Mouse (Mus musculus) urinary bladder, postnatal 10 days (tissue): ENCODE measurements around the gene Spata32.

Source experiments
- DNase-seq: peaks from one replicate; pipeline ENCODE4 v3.0.0; 2022; ENCODE audit warnings: low spot score

The Spata32 gene

DNA sequence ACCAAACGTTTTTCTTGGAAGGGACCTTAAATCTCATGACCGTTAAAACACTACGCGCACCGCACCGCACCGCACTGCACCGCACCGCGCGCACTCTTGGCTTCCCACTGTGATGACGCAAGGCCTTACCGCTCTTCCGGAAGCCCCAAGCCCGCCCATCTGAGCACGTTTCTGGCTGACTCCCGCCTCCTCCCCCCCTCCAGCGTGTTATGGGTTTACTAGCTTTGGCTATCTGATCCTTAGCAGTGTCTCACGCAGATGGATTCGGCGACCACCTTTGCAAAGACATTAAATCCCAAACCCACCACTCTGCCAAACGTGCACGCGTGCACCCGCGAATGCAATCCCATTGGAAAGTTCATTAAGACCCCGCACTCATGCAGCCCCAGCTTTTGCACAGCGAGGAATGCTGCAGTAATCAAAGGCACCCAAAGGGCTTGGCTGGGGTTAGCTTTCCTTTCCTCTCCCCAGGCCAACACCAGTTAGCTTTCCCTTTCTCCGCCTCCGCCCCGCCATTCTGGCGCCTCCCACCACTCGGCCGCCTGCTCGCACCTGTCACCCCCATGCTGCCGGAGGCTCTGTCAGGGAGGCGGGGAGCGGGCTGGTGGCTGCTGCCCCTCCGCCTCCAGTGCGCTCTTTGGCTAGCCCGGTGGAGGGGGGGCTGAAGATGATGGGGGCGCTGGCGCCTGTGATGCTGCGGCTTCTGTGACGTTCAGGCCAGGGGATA lies at the start of gene Spata32:
Spata32 (minus strand) TSS at position 643 of the 727 bp plus-strand sequence.
- no peak for DNase-seq

GRCm38 (mm10) chr11:103267346-103268219 lies 49.4 kb upstream of the Spata32 start, which contains the start of gene Map3k14:
Map3k14 (minus strand) TSS chr11:103267472.
- DNase-seq: peak; percentile 97

DNA sequence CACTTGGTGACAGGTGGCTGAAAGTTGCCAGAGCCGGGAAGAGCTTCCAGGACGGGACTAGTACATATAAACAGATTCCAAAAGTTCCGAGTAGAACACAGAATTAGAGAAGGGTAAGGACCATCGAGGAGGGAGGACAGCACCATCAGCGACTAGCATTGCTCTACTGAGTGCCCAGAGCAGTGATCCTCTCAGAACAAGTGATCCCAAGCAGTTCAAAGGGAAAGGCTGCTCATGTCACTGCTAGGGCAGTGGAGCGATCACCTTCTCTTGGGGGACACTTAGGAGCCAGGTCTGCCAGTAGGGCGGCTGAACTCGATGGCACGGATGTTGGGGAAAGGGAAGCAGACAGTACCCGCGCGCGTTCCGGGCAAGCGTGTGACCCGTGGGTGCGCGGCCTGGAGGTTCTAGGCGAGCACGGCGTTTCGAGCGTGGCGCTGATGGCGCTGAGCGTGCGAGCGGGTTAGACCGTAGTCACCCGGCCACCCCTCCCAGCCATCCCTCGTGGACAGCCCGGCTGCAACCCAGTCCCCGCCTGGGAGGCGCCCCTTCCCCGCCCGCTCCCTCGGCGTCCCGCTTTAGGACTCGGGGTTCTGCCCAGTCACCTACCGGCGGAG lies 48.6 kb upstream of the Spata32 start:
- peak; percentile 18 for DNase-seq

DNA sequence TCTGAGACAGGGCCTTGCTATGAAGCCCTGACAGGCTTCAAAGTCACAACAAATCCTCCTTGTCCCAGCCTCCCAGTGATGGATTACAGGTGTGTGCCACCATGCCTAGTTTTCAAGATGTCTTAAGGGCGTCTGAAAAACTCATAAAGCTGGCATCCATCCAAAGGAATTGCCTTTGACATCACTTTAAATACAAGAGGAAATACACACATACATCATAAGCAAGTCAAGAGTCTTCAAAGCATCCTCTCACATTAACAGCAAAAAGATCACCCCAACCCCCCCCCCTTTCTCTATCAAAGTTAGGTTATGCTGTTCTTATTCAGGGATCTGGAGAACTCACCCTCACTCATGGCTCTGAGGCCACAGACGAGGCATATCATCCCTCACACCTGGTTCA lies 47.6 kb upstream of the Spata32 start:
- DNase-seq: no peak

GRCm38 (mm10) chr11:103265211-103265610 lies 47.0 kb upstream of the Spata32 start:
- no peak for DNase-seq

- no peak for DNase-seq
Observed at GRCm38 (mm10) chr11:103264427-103265005, 46.3 kb upstream of the Spata32 start.

DNA sequence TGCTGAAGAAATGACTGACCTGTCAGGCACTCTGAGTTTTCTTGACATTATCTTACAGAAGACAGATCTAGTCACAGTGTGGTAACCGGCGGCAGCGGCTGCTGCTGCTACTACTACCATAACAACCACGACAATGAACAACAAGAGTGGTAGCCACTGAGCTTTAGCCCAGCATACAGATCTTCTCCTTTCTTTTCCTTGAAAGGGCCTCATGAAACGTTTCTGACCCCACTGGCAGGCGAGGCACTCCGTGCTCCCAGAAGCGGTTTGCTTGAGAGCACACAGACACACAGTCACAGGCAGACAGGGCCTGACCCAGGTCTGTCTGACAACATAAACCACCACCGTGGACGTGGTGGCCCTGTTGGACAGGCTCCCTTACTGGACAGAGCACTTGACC lies 45.3 kb upstream of the Spata32 start:
- DNase-seq: no peak

DNA sequence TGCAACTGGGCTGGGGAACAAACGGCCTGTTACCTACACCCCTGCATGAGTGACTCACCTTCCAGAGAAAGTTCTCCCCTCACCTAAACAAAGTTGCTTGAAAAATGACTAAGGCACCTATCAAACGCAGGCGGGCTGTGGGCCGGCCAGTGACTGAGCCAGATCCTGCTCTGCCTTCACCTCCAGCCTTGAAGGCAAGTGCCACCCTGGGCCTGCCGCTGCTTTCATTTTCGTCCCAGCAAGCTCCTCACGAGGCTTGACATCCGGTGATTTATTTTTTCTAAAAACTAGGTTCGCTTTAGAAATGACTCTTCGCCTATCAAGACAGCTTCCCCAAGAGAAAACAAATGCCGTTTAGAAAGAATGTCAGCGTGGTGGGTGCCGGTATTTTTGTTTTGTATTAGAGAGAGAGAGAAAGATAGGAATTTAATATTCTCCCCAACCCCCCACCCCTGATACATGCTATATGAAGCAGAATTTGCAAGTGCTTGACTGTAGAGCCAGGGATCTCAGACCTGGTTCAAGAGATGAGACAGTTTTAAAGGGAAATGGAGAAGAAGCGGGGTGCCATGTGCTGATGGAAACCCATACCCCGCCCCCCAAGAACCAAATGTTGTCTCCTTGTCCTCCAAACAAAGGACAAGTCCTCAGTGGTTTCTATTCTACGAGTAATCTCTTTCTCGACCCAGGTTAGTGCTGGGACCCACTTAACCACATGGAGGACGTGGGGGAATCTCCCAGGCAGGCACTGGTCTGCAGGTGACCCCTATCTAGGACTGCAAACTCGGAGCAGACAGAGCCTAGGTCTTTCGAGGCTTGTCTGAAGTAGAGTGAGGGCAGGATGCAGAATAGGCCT lies 44.4 kb upstream of the Spata32 start:
- DNase-seq: no peak

- DNase-seq: no peak
Observed at GRCm38 (mm10) chr11:103261671-103262411, 43.6 kb upstream of the Spata32 start.

DNA sequence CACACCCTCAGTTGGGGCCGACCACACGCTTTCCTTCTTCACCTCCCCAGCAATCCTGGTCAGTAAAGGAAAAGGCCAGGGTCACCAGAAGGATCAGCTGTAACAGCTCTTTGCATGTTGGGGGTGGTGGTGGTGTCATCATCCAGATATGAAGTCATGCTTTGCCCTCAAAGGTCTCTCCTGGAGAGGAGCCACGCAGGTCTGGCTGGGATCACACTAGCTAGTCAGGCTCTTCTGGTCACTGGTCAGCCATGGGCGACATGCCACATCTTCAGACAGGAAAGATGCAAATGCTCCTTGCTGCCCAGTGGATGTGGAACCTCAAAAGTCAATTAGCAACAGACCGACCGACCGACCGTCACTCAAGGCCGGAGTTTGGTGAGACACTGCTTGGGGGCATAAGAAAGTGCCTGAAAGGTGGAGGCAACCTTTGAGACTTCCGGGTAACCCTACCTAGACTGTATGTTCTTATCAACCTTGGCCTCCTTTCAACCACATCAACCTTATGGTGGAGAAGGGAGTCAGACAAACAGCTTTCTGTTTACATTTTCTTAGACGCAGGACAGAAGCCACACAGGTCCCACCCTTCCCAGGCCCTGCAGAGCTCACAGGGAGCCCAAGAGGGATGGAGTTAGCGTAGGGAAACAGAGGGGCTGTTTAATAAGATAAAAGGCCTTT lies 42.4 kb upstream of the Spata32 start:
- no peak for DNase-seq

GRCm38 (mm10) chr11:103260034-103260433 lies 41.8 kb upstream of the Spata32 start:
- no peak for DNase-seq

DNA sequence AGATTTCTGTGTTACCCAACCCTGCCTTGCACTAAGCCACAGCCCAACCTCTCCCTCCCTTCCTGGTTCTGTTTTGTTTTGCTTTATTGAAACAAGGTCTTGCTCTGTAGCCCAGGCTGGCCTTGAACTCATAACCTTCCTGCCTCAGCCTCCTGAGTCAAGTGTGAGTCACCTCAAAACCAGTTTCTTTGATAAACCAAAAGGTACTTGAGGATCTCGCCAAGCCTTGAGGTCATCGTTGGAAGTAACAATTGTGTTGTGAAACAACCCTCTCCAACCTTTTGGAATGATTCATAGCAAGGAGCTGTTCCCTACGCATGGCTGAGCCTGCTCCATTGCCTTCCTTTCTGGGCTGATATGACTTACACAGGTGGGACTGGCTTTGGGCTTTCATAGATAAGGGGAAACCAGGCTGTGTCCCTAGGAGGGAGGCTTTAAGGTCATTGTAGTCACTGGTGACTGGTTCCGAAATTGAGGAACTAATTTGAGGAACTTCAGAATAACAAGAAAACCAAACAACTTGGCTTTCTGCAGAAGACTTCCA lies 39.8 kb upstream of the Spata32 start:
- no peak for DNase-seq

DNA sequence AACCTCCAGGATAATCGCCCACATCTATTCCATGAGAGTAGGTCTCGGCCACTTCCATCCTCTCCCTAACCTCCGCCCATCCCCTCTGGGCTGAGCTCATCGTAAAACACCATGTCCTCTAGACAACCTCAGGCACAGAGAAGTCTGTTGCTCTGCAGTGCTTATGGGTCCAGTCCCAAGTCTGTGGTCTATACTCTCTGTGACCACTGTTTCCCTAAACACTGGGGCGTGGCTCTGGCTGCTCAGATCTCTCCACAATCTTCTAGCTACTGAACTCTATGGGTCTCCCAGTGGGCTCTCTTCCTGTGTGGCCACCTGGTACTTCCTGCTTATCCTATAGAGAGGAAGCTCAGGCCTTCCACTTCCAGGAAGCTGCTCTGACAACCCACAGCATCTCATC lies 35.4 kb upstream of the Spata32 start:
- DNase-seq: no peak

- no peak for DNase-seq
Observed at GRCm38 (mm10) chr11:103252380-103252779, 34.1 kb upstream of the Spata32 start.

DNA sequence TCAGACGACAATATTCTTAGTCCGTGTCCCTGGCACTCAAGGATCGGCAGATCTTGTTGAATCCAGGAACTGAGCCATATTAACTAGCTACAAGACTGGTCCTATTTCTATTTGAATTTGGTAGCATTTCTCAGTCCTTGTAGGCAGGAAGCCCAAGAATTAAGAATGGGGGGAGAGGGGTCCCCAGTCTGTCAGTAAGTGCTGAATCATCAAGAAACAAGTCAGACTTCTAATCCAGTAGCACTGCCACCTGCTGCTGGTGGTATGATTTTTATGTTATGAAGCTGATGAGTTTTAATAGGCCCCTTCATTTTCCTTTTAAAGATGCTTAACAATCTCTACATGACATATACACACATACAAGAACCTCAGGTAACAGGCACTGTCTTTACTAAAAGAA lies 32.1 kb upstream of the Spata32 start:
- DNase-seq: no peak

DNA sequence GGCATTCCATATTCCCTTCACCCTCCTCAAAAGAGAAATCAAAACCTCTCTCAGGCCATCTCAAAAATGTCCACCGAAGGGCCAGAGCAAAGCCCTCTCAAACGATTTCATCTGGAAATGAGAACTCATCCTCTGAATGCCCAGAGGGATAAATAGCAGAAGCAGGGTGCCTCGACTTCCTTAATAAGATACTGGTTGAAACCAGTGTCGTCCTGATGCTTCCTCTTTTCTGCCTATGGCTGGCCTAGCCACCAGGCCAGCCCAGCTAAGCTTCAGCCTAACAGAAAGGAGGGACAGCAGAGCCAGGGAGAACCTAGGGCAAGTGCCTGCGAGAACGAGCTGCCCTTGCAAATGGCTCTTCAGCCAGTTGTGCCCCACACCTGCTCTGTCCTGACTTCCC lies 31.3 kb upstream of the Spata32 start:
- DNase-seq: no peak

DNA sequence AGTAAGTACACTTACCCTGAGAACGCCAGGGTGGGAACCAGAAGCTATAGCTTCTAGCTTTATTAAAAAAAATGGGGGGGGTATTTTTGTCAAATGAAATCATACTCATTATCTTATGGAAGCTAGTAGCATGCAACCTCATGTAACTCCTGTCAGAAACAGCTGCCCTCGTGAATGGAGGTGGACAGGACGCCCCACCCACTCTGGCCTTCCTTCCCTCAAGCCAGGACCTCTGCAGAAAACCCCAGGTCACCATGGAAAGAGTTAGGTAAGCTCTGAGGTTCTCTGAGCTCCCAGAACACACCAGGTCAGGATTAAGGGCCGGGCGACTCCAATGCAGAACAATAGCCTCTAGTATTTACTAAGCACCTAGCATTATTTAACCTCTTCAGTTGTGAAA lies 30.6 kb upstream of the Spata32 start:
- DNase-seq: no peak

GRCm38 (mm10) chr11:103247504-103248177 lies 29.4 kb upstream of the Spata32 start:
- no peak for DNase-seq

GRCm38 (mm10) chr11:103246731-103247290 lies 28.6 kb upstream of the Spata32 start:
- no peak for DNase-seq
